Mouse (Mus musculus) hindbrain, embryonic 15.5 days (tissue): ENCODE measurements at regions not wholly inside any gene's neighbourhood (a gene's known extent, or its start where the extent isn't known, plus 50 kb on each side); places are given as distances from the start of the nearest gene placed in this dataset.

Experiments used
- ATAC-seq: fragments of 200-750 bp; cut with Nextera tagmentation; 2 replicates; pipeline ENCODE4 v1.8.0; 2017; ENCODE audit warnings: low read depth, moderate number of reproducible peaks, moderate TSS enrichment; ENCODE audit not compliant: low FRiP score
- H3K27ac ChIP-seq: fragments of 300-500 bp; sonication (generic); replicated peaks from 2 replicates; pipeline ENCODE4 v1.5.1; 2015; ENCODE audit warnings: mild to moderate bottlenecking, inconsistent platforms
- H3K27me3 ChIP-seq: fragments of 300-500 bp; sonication (generic); 2 replicates; pipeline ENCODE4 v1.6.1; 2015; ENCODE audit warnings: control low read depth, inconsistent platforms
- H3K36me3 ChIP-seq: fragments of 300-500 bp; sonication (generic); 2 replicates; pipeline ENCODE4 v1.6.1; 2015; ENCODE audit warnings: control low read depth, inconsistent platforms
- H3K4me1 ChIP-seq: fragments of 300-500 bp; sonication (generic); replicated peaks from 2 replicates; pipeline ENCODE4 v1.6.1; 2015; ENCODE audit warnings: control low read depth, inconsistent platforms
- H3K4me2 ChIP-seq: fragments of 300-500 bp; sonication (generic); 2 replicates; pipeline ENCODE4 v1.6.1; 2015; ENCODE audit warnings: moderate library complexity, mild to moderate bottlenecking, inconsistent platforms
- H3K4me3 ChIP-seq: fragments of 300-500 bp; sonication (generic); 2 replicates; pipeline ENCODE4 v1.5.1; 2015; ENCODE audit warnings: mild to moderate bottlenecking, inconsistent platforms
- H3K9ac ChIP-seq: fragments of 300-500 bp; sonication (generic); 2 replicates; pipeline ENCODE4 v1.6.1; 2015; ENCODE audit warnings: inconsistent platforms
- H3K9me3 ChIP-seq: fragments of 300-500 bp; sonication (generic); 2 replicates; pipeline ENCODE4 v1.6.1; 2016; ENCODE audit warnings: control low read depth, inconsistent platforms
- WGBS: fragments of 180-500 bp; shearing (Covaris S2); methylation state at CpG from one replicate; pipeline ENCODE4 v1.1.7; 2015; 5-methylcytosine and 5-hydroxymethylcytosine counted together

GRCm38 (mm10) chr4:131261236-131261635 lies 317.1 kb downstream of the Matn1 start:
- H3K4me1 ChIP-seq, result peaks cover 7% of the 10 kb centered on the region
- H3K27me3 ChIP-seq, result no peaks in the 10 kb centered on the region
- no peak for ATAC-seq
- no peak overlapping the region for H3K4me2 ChIP-seq
- WGBS, result 73% methylated on average over 2 of the region's 2 CpGs
- no peak overlapping the region for H3K4me3 ChIP-seq
- no peaks in the 10 kb centered on the region for H3K9me3 ChIP-seq
- H3K27ac ChIP-seq, result no peak overlapping the region
- no peaks in the 10 kb centered on the region for H3K36me3 ChIP-seq
- H3K9ac ChIP-seq, result no peak overlapping the region

DNA sequence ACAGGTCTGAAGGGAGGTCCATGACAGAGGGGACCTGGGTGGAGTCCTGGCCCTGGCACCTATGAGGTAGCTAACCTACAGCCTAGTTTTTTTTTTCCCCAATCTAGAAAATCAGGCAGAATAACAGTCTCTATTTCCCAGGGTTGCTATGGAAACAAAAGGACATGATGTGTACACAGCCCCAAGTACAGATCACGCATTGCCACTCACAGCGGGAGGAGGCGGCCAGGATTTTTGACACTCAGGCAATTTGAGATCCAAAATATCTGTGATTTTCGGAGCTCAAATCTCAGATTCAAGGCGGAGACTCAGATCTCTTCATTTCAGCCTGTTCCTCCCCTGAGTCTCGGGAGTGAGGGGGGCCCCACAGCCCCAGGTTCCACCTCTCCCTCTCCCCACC lies 318.7 kb downstream of the Matn1 start:
- Histone ChIP-seq H3K4me2 (no peak overlapping the region), H3K9me3 (no peaks in the 10 kb centered on the region), H3K27me3 (0 out of 2 replicates have a peak, but pooled peaks cover 3% of the 10 kb centered on the region), H3K4me3 (no peak overlapping the region), H3K27ac (no peak overlapping the region), H3K36me3 (no peaks in the 10 kb centered on the region), H3K4me1 (peaks cover 16% of the 10 kb centered on the region), H3K9ac (no peak overlapping the region)
- ATAC-seq, result no peak
- 62% methylated on average over 6 of the region's 6 CpGs for WGBS

- no peaks in the 10 kb centered on the region for H3K36me3 ChIP-seq
- no peak for ATAC-seq
- no peak overlapping the region for H3K9ac ChIP-seq
- no peak overlapping the region for H3K4me3 ChIP-seq
- no peaks in the 10 kb centered on the region for H3K9me3 ChIP-seq
- 4% methylated on average over 9 of the region's 9 CpGs for WGBS
- peaks cover 16% of the 10 kb centered on the region; the same call in 1 of the 2 replicates for H3K4me1 ChIP-seq
- no peak overlapping the region for H3K4me2 ChIP-seq
- H3K27ac ChIP-seq, result no peak overlapping the region
- 0 out of 2 replicates have a peak, but pooled peaks cover 3% of the 10 kb centered on the region for H3K27me3 ChIP-seq
Measured at GRCm38 (mm10) chr4:131266764-131267163, 322.6 kb downstream of the Matn1 start.

GRCm38 (mm10) chr4:131267760-131268159 lies 323.6 kb downstream of the Matn1 start:
- 46% methylated on average over 10 of the region's 10 CpGs for WGBS
- Histone ChIP-seq H3K9me3 (no peaks in the 10 kb centered on the region), H3K4me2 (no peak overlapping the region), H3K4me3 (no peak overlapping the region), H3K27me3 (0 out of 2 replicates have a peak, but pooled peaks cover 3% of the 10 kb centered on the region), H3K4me1 (peaks cover 13% of the 10 kb centered on the region; the same call in 1 of the 2 replicates), H3K9ac (no peak overlapping the region), H3K27ac (no peak overlapping the region), H3K36me3 (no peaks in the 10 kb centered on the region)
- ATAC-seq, result no peak

GRCm38 (mm10) chr4:131270192-131270591 lies 326.0 kb downstream of the Matn1 start:
- Histone ChIP-seq H3K9ac (no peak overlapping the region), H3K9me3 (no peaks in the 10 kb centered on the region), H3K4me1 (0 out of 2 replicates have a peak, but pooled peaks cover 9% of the 10 kb centered on the region), H3K4me3 (no peak overlapping the region), H3K27me3 (0 out of 2 replicates have a peak, but pooled peaks cover 3% of the 10 kb centered on the region), H3K27ac (no peak overlapping the region), H3K4me2 (no peak overlapping the region), H3K36me3 (no peaks in the 10 kb centered on the region)
- 26% methylated on average over 7 of the region's 7 CpGs for WGBS
- no peak for ATAC-seq

GRCm38 (mm10) chr4:131272060-131272459 lies 327.9 kb downstream of the Matn1 start:
- Histone ChIP-seq H3K36me3 (no peaks in the 10 kb centered on the region), H3K9ac (no peak overlapping the region), H3K27me3 (0 out of 2 replicates have a peak, but pooled peaks cover 3% of the 10 kb centered on the region), H3K4me1 (0 out of 2 replicates have a peak, but pooled peaks cover 3% of the 10 kb centered on the region), H3K9me3 (no peaks in the 10 kb centered on the region), H3K4me2 (no peak overlapping the region), H3K4me3 (no peak overlapping the region), H3K27ac (no peak overlapping the region)
- 85% methylated on average over 7 of the region's 7 CpGs for WGBS
- ATAC-seq, result no peak

DNA sequence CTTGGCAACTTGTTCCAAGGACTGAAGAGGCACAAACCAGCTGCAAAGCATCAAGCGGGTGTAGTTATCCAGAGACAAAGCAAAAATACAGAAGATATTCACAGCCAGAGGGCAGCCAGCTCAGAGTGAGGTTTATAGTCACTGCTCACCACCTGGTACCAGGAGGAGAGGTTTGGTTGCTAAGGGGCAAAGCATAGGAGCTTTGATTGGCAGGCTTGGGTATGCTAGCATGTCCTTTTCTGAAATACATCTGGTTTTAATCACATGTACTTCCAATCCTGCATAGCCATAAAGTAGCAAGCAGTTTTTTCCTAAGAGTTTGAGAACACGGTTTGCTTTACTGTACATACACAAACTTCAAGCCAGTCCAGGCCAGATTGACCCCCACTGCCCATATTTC lies 349.4 kb downstream of the Matn1 start:
- Histone ChIP-seq H3K9me3 (no peaks in the 10 kb centered on the region), H3K4me2 (no peak overlapping the region), H3K27ac (no peak overlapping the region), H3K9ac (no peak overlapping the region), H3K27me3 (no peaks in the 10 kb centered on the region), H3K36me3 (no peaks in the 10 kb centered on the region), H3K4me1 (peaks cover 8% of the 10 kb centered on the region; the same call in 1 of the 2 replicates), H3K4me3 (no peak overlapping the region)
- no peak for ATAC-seq
- WGBS, result 82% methylated on average over 2 of the region's 2 CpGs

DNA sequence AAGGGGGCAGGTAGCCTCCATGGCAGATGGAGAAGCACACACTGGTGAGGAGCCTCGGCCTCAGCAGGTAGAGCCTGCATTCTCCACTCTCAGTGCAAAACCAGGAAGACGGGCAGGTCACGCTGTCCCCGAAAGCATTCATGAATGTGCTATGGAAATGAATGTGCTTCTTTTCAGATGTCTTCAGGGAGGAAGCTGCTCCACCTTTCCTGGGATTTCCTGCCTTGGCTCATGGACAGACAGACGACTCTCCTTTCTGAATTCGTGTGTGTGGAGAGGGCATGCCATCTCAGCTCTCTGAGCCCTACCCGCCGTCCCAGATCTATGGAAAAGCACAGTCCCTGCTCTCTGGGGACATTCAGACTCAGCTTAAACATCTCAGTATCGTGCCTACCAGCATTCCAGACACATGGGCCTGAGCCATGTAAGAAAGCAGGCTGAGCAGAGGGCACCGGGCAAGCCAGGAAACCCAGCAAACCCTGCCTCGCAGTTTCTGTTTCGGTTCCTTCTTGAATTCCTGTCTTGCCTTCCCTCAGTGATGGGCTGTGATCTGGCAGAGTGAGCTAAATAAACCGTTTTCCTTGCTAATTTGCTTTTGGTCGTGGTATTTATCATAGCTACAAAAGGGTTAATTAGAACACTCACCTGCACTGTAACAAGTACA lies 354.0 kb downstream of the Matn1 start:
- Histone ChIP-seq H3K9ac (no peak overlapping the region), H3K4me3 (no peak overlapping the region), H3K9me3 (no peaks in the 10 kb centered on the region), H3K27me3 (no peaks in the 10 kb centered on the region), H3K36me3 (no peaks in the 10 kb centered on the region), H3K4me2 (no peak overlapping the region), H3K27ac (no peak overlapping the region), H3K4me1 (no peaks in the 10 kb centered on the region)
- ATAC-seq, result no peak
- 79% methylated on average over 14 of the region's 14 CpGs for WGBS

- ATAC-seq, result no peak
- peaks cover 14% of the 10 kb centered on the region for H3K4me1 ChIP-seq
- no peaks in the 10 kb centered on the region for H3K27me3 ChIP-seq
- no peak overlapping the region for H3K4me2 ChIP-seq
- no peak overlapping the region for H3K4me3 ChIP-seq
- WGBS, result 76% methylated on average over 3 of the region's 3 CpGs
- 0 out of 2 replicates have a peak overlapping the region, but pooled peaks have one; percentile 25 for H3K27ac ChIP-seq
- no peaks in the 10 kb centered on the region for H3K36me3 ChIP-seq
- H3K9ac ChIP-seq, result no peak overlapping the region
- no peaks in the 10 kb centered on the region for H3K9me3 ChIP-seq
Measured at GRCm38 (mm10) chr4:131303936-131304335, 359.8 kb downstream of the Matn1 start.

DNA sequence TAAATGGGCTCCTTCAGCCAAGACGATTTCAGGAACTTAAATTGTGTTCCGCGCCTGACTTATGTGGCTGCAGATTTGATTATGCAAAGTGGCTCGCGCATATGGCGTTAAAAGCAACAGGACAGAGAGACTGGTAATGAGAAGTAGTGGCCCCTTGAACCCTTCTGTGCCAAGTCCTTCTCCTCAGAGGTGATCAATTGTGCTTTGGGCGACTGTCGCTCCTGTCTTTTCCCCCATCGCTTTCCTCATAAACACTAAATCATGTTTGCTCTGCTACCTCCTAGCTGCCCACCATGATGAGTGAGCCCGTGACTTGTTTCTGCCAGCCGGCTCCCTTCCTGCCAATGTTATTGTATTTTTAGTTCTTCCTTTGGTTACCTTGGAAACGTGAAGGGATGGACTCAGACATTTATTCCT lies 360.2 kb downstream of the Matn1 start:
- H3K9ac ChIP-seq, result no peak overlapping the region
- no peaks in the 10 kb centered on the region for H3K9me3 ChIP-seq
- no peaks in the 10 kb centered on the region for H3K36me3 ChIP-seq
- no peak overlapping the region for H3K4me2 ChIP-seq
- H3K4me3 ChIP-seq, result no peak overlapping the region
- no peak for ATAC-seq
- peaks cover 14% of the 10 kb centered on the region for H3K4me1 ChIP-seq
- peak overlapping the region; percentile 65 for H3K27ac ChIP-seq
- WGBS, result 48% methylated on average over 12 of the region's 12 CpGs
- H3K27me3 ChIP-seq, result no peaks in the 10 kb centered on the region

DNA sequence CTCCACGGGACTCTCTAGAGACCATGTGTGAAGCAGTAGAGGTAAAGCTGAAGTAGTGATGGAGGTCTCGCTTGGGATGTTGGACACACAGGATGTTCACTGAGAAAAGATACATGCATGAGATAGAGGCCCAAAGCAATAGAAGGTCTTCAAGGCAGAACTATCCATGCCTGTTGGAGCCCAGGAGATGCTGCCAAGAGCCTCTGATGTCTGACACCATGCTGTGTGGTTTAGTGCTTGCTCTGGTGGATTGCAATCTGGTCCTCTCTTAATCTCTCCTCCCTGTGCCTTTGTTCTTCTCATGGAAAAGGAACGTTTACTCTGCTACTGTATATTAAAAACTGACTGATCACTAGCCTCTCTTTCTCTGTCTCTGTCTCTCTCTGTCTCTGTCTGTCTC lies 370.0 kb downstream of the Matn1 start:
- ATAC-seq, result no peak

DNA sequence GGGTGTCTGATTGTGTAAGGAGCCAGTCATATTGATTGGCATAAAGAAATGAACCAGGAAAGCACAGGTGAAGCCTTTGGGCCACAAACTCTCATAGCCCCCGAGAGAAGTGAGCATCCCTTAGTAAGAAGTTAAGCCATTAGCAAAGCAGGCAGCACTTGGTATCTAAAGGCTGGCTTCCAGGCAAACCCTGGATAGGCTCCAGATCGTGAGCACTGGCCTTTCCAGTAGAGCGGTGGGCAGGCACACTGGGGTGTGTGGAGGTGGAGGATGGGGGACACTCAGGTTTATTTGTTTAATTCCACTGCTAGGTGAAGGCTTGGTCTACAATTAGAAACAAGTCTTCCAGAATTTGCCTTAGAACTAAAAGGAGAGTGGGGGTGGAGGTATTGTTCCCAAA lies 371.9 kb downstream of the Matn1 start:
- Histone ChIP-seq H3K27ac (no peak overlapping the region), H3K4me3 (no peak overlapping the region), H3K4me2 (no peak overlapping the region), H3K9me3 (no peaks in the 10 kb centered on the region), H3K4me1 (no peaks in the 10 kb centered on the region), H3K36me3 (no peaks in the 10 kb centered on the region), H3K27me3 (no peaks in the 10 kb centered on the region), H3K9ac (no peak overlapping the region)
- no peak for ATAC-seq
- 79% methylated on average over 3 of the region's 3 CpGs for WGBS

More for the DNA sequence above, 370.0 kb downstream of the Matn1 start:
- no peak overlapping the region for H3K4me2 ChIP-seq
- WGBS, result 74% methylated on average over 3 of the region's 3 CpGs
- no peaks in the 10 kb centered on the region for H3K9me3 ChIP-seq
- no peak overlapping the region for H3K4me3 ChIP-seq
- no peak overlapping the region for H3K9ac ChIP-seq
- H3K36me3 ChIP-seq, result no peaks in the 10 kb centered on the region
- H3K27me3 ChIP-seq, result no peaks in the 10 kb centered on the region
- no peaks in the 10 kb centered on the region for H3K4me1 ChIP-seq
- H3K27ac ChIP-seq, result no peak overlapping the region

- H3K4me1 ChIP-seq, result no peaks in the 10 kb centered on the region
- no peak for ATAC-seq
- H3K9me3 ChIP-seq, result no peaks in the 10 kb centered on the region
- H3K4me2 ChIP-seq, result no peak overlapping the region
- WGBS, result 81% methylated on average over 5 of the region's 5 CpGs
- no peak overlapping the region for H3K9ac ChIP-seq
- no peak overlapping the region for H3K4me3 ChIP-seq
- no peaks in the 10 kb centered on the region for H3K36me3 ChIP-seq
- no peak overlapping the region for H3K27ac ChIP-seq
- no peaks in the 10 kb centered on the region for H3K27me3 ChIP-seq
Measured at GRCm38 (mm10) chr4:131322323-131322722, 378.1 kb downstream of the Matn1 start.
